Mouse (Mus musculus) liver, embryonic 14.5 days (tissue): ENCODE results near the gene Ddx31.

Source experiments
- CTCF ChIP-seq: IDR thresholded peaks from 2 replicates; pipeline ENCODE4 v1.5.1; 2016; ENCODE audit warnings: antibody characterized with exemption, low read depth, control low read depth
- EP300 ChIP-seq: IDR thresholded peaks from 2 replicates; pipeline ENCODE4 v1.6.1; 2016; ENCODE audit warnings: antibody characterized with exemption, low read depth

DNA sequence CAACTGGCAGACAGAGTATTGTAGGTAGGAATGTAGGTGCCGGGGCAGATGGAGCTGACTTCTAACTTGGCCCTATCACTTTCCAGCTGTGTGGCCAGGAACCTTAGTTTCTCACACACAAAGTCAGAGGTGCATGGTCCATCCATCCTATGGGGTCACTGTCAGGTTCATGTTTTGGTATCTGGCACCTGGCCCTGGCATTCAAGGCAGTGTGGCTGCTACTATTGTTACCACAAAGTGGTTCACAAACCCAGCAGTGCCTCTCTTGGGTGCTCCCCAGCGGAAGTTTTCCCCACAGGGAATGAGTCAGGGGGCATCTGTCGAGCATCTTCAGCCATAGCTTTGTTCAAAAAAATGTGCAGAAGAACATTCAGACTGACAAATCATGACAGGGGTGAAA lies 106.1 kb downstream of the Ddx31 start:
- TF ChIP-seq EP300 (no peak), CTCF (no peak)
